Mouse (Mus musculus): ENCODE measurements at regions not wholly inside any gene's neighbourhood (a gene's known extent, or its start where the extent isn't known, plus 50 kb on each side); places are given as distances from the start of the nearest gene placed in this dataset.

GRCm38 (mm10) chr4:94106941-94107340, 449.4 kb upstream of the Gm10306 start:
- no peak for TF ChIP-seq CTCF (IDR thresholded peaks at IDR 0.05)
- no peak overlapping the region for H3K4me3 ChIP-seq
- DNase-seq (ENCODE audit: extremely low spot score in 1 of 2, low spot score in 2 of 2) = no peak
- intact Hi-C loops (cut with DNase I) = no loop called here
- H3K27ac ChIP-seq = no peak overlapping the region

- no peak for DNase-seq (ENCODE audit: extremely low spot score in 1 of 2, low spot score in 2 of 2)
- intact Hi-C loops (cut with DNase I) = loop anchor here (10.0 kb wide), 1 partner anchor 408 kb away; no protein-coding TSS in a partner anchor
- Histone ChIP-seq H3K4me3 (no peak overlapping the region), H3K27ac (no peak overlapping the region)
- TF ChIP-seq CTCF (IDR thresholded peaks at IDR 0.05) = no peak
Measured at GRCm38 (mm10) chr4:94116881-94117280, 439.5 kb upstream of the Gm10306 start.

GRCm38 (mm10) chr4:94124177-94124576, 432.2 kb upstream of the Gm10306 start:
- H3K4me3 ChIP-seq = no peak overlapping the region
- H3K27ac ChIP-seq = no peak overlapping the region
- DNase-seq (ENCODE audit: extremely low spot score in 1 of 2, low spot score in 2 of 2) = no peak
- TF ChIP-seq CTCF (IDR thresholded peaks at IDR 0.05) = no peak; the same call in 1 of the 2 replicates
- intact Hi-C loops (cut with DNase I) = no loop called here

- intact Hi-C loops (cut with DNase I) = no loop called here
- H3K4me3 ChIP-seq = no peak overlapping the region
- H3K27ac ChIP-seq = no peak overlapping the region
- TF ChIP-seq CTCF (IDR thresholded peaks at IDR 0.05) = no peak
- DNase-seq (ENCODE audit: extremely low spot score in 1 of 2, low spot score in 2 of 2) = no peak
Measured at GRCm38 (mm10) chr4:94137921-94138320, 418.4 kb upstream of the Gm10306 start.

GRCm38 (mm10) chr4:94144901-94145801, 411.2 kb upstream of the Gm10306 start:
- TF ChIP-seq CTCF (IDR thresholded peaks at IDR 0.05) = no peak
- intact Hi-C loops (cut with DNase I) = no loop called here
- Histone ChIP-seq H3K4me3 (no peak overlapping the region), H3K27ac (no peak overlapping the region)
- DNase-seq (ENCODE audit: extremely low spot score in 1 of 2, low spot score in 2 of 2) = no peak

GRCm38 (mm10) chr4:94147964-94148533, 408.3 kb upstream of the Gm10306 start:
- Histone ChIP-seq H3K27ac (no peak overlapping the region), H3K4me3 (no peak overlapping the region)
- intact Hi-C loops (cut with DNase I) = no loop called here
- DNase-seq (ENCODE audit: extremely low spot score in 1 of 2, low spot score in 2 of 2) = no peak
- TF ChIP-seq CTCF (IDR thresholded peaks at IDR 0.05) = no peak

GRCm38 (mm10) chr4:94149056-94149455, 407.3 kb upstream of the Gm10306 start:
- no peak for DNase-seq (ENCODE audit: extremely low spot score in 1 of 2, low spot score in 2 of 2)
- no peak overlapping the region for H3K27ac ChIP-seq

GRCm38 (mm10) chr4:94160620-94161019, 395.7 kb upstream of the Gm10306 start:
- no peak for TF ChIP-seq CTCF (IDR thresholded peaks at IDR 0.05)
- DNase-seq (ENCODE audit: extremely low spot score in 1 of 2, low spot score in 2 of 2) = no peak
- intact Hi-C loops (cut with DNase I) = no loop called here

More at GRCm38 (mm10) chr4:94149056-94149455, 407.3 kb upstream of the Gm10306 start:
- no peak overlapping the region for H3K4me3 ChIP-seq
- intact Hi-C loops (cut with DNase I) = no loop called here
- no peak for TF ChIP-seq CTCF (IDR thresholded peaks at IDR 0.05)

GRCm38 (mm10) chr4:94173096-94173495, 383.2 kb upstream of the Gm10306 start:
- TF ChIP-seq CTCF (IDR thresholded peaks at IDR 0.05) = no peak
- H3K4me3 ChIP-seq = no peak overlapping the region
- no peak overlapping the region for H3K27ac ChIP-seq
- intact Hi-C loops (cut with DNase I) = no loop called here
- no peak for DNase-seq (ENCODE audit: extremely low spot score in 1 of 2, low spot score in 2 of 2)

More at GRCm38 (mm10) chr4:94160620-94161019, 395.7 kb upstream of the Gm10306 start:
- H3K27ac ChIP-seq = no peak overlapping the region
- H3K4me3 ChIP-seq = no peak overlapping the region

- Histone ChIP-seq H3K27ac (no peak overlapping the region), H3K4me3 (no peak overlapping the region)
- intact Hi-C loops (cut with DNase I) = no loop called here
- TF ChIP-seq CTCF (IDR thresholded peaks at IDR 0.05) = no peak
- no peak for DNase-seq (ENCODE audit: extremely low spot score in 1 of 2, low spot score in 2 of 2)
Measured at GRCm38 (mm10) chr4:94186997-94187396, 369.3 kb upstream of the Gm10306 start.

GRCm38 (mm10) chr4:94188354-94188753, 368.0 kb upstream of the Gm10306 start:
- no peak for DNase-seq (ENCODE audit: extremely low spot score in 1 of 2, low spot score in 2 of 2)
- no peak for TF ChIP-seq CTCF (IDR thresholded peaks at IDR 0.05)
- intact Hi-C loops (cut with DNase I) = no loop called here

GRCm38 (mm10) chr4:94188888-94189287, 367.5 kb upstream of the Gm10306 start:
- DNase-seq (ENCODE audit: extremely low spot score in 1 of 2, low spot score in 2 of 2) = peak in 1 of 2 experiments; percentile 11
- intact Hi-C loops (cut with DNase I) = no loop called here

More at GRCm38 (mm10) chr4:94188354-94188753, 368.0 kb upstream of the Gm10306 start:
- Histone ChIP-seq H3K4me3 (no peak overlapping the region), H3K27ac (no peak overlapping the region)

More at GRCm38 (mm10) chr4:94188888-94189287, 367.5 kb upstream of the Gm10306 start:
- TF ChIP-seq CTCF (IDR thresholded peaks at IDR 0.05) = no peak
- Histone ChIP-seq H3K27ac (no peak overlapping the region), H3K4me3 (no peak overlapping the region)
